1 mouse cellular context compared by ENCODE assay signal in genomic region chr6:124903580-124904151, GRCm38 (mm10).
TF ChIP-seq lines count a peak whose summit lies in the region.

No protein-coding gene starts in this region.

TF ChIP-seq in MEL, 35 proteins besides CTCF, POLR2A, EP300 and RAD21 (continued from another document):
- TF ChIP-seq MXI1 (IDR thresholded peaks at IDR 0.05; ENCODE audit: low read depth, low read length): peak; percentile 69
- TF ChIP-seq KAT2A (conservative IDR thresholded peaks at IDR 0.05; ENCODE audit: low read depth, low read length): no peak; the same call in 1 of the 2 replicates
- TF ChIP-seq MAZ (IDR thresholded peaks at IDR 0.05; ENCODE audit: low read depth, low read length): peak; percentile 81; the same call in 1 of the 2 replicates
- 0 out of 2 replicates have a peak, but pooled peaks have one; percentile 35 for TF ChIP-seq ELF1 (IDR thresholded peaks at IDR 0.05; ENCODE audit: low read depth, low read length)
- TF ChIP-seq MYC (IDR thresholded peaks at IDR 0.05; ENCODE audit: low read depth, low read length): peak; percentile 32; the same call in 1 of the 2 replicates
- TF ChIP-seq SMC3 (IDR thresholded peaks at IDR 0.05; ENCODE audit: low read depth, low read length): peak; percentile 84
- TF ChIP-seq NELFE (IDR thresholded peaks at IDR 0.05; ENCODE audit: low read depth, low read length): no peak
- TF ChIP-seq MAFK (IDR thresholded peaks at IDR 0.05; ENCODE audit: borderline replicate concordance, low read depth, low read length): no peak
- no peak for TF ChIP-seq UBTF (IDR thresholded peaks at IDR 0.05; ENCODE audit: borderline replicate concordance, insufficient read depth, low read depth, low read length)
- no peak for TF ChIP-seq ZMIZ1 (IDR thresholded peaks at IDR 0.05; ENCODE audit: low read depth, low read length)
- peak; percentile 54; the same call in 1 of the 2 replicates for TF ChIP-seq MAX (IDR thresholded peaks at IDR 0.05; ENCODE audit: low read length)
- TF ChIP-seq ZKSCAN1 (IDR thresholded peaks at IDR 0.05; ENCODE audit: low read depth, low read length): no peak
- peak; percentile 68 for TF ChIP-seq CHD2 (IDR thresholded peaks at IDR 0.05; ENCODE audit: low read length)
- TF ChIP-seq SIN3A (IDR thresholded peaks at IDR 0.05; ENCODE audit: low read length): peak; percentile 83
- no peak for TF ChIP-seq USF2 (IDR thresholded peaks at IDR 0.05; ENCODE audit: borderline replicate concordance in 1 of 2, insufficient read depth in 1 of 2, low read depth in 1 of 2, low read length in 2 of 2)
- TF ChIP-seq ETS1 (IDR thresholded peaks at IDR 0.05; ENCODE audit: low read depth, low read length): peak; percentile 71
- peak; percentile 49; the same call in 1 of the 2 replicates for TF ChIP-seq ZNF384 (IDR thresholded peaks at IDR 0.05; ENCODE audit: low read depth, low read length)
- TF ChIP-seq POLR2AphosphoS5 (IDR thresholded peaks at IDR 0.05; ENCODE audit: borderline replicate concordance, low read depth, low read length): no peak
- no peak for TF ChIP-seq POLR2AphosphoS2 (IDR thresholded peaks at IDR 0.05; ENCODE audit: low read length)
- no peak for TF ChIP-seq CHD1 (IDR thresholded peaks at IDR 0.05; ENCODE audit: low read depth, low read length)
- TF ChIP-seq HCFC1 (IDR thresholded peaks at IDR 0.05; ENCODE audit: low read depth, low read length): peak; percentile 67
